Mouse (Mus musculus) liver, adult 2 months (tissue): ENCODE data around the gene Fat3.

Experiments
- CTCF ChIP-seq: fragments of 200-500 bp; IDR thresholded peaks from 2 replicates; pipeline ENCODE4 v1.5.1; 2011; ENCODE audit warnings: low read depth, low read length, control low read depth
- POLR2A ChIP-seq: fragments of 200-500 bp; IDR thresholded peaks from 2 replicates; pipeline ENCODE4 v1.6.1; 2011; ENCODE audit warnings: low read length, control low read depth; ENCODE audit not compliant: insufficient read depth; ENCODE audit errors: extremely low read depth

- no peak for TF ChIP-seq CTCF
- TF ChIP-seq POLR2A = no peak
These were observed 498.1 kb downstream of the Fat3 start for GRCm38 (mm10) chr9:16002991-16003390.
